Mouse (Mus musculus): Measurements from ENCODE around the gene Tha1.

DNA sequence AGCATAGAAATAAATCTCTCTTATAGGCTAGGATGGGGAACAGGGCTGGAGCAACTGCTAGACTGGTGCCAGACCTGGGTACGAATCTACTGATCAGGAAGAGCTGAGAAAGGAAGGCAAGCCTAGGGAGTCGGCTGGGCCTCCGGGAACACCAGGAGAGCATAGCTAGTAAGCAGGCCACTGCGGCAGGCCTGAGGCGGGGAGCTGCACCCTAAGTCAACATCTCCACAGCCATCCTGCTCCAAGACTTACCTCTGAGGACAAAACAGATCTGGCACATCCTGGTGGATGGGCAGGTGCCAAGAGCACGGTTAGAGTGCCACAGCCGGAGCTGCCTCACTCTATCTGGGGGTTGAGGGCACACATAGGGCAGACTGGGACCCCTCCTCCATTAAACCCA, 53.1 kb downstream of the Tha1 start:
- no peak for TF ChIP-seq CTCF (conservative IDR thresholded peaks at IDR 0.05; ENCODE audit: low read length)
- no peak for TF ChIP-seq POU5F1 (IDR thresholded peaks at IDR 0.05; ENCODE audit: borderline replicate concordance, low read length)
- TF ChIP-seq NANOG (IDR thresholded peaks at IDR 0.05; ENCODE audit: borderline replicate concordance, low read length), result no peak

Data from E14TG2a.4 (cell line).